Mouse (Mus musculus) lung, embryonic 14.5 days (tissue): Measurements from ENCODE around the gene Pkp1. TPM values are rescaled to one million over a fixed set of nuclear protein-coding genes. Genes with fewer than 3 reads are reported as not detected.

ENCODE experiments used
- ATAC-seq: fragments of 200-750 bp; cut with Nextera tagmentation; 2 replicates; pipeline ENCODE4 v1.8.0; 2017; ENCODE audit warnings: mild to moderate bottlenecking, moderate TSS enrichment, moderate library complexity; ENCODE audit not compliant: insufficient read depth
- DNase-seq: peaks from one replicate; pipeline ENCODE4 v3.0.0-alpha.2; 2015
- H3K27ac ChIP-seq: fragments of 300-500 bp; sonication (generic); 2 replicates; pipeline ENCODE4 v1.5.1; 2014; ENCODE audit warnings: low read depth, mild to moderate bottlenecking, moderate library complexity
- H3K27me3 ChIP-seq: fragments of 300-500 bp; sonication (generic); 2 replicates; pipeline ENCODE4 v1.6.1; 2014; ENCODE audit warnings: low read length, control low read depth; ENCODE audit not compliant: insufficient read depth
- H3K36me3 ChIP-seq: fragments of 300-500 bp; sonication (generic); 2 replicates; pipeline ENCODE4 v1.6.1; 2014; ENCODE audit warnings: control low read depth; ENCODE audit not compliant: insufficient read depth
- H3K4me1 ChIP-seq: fragments of 300-500 bp; sonication (generic); 2 replicates; pipeline ENCODE4 v1.6.1; 2014; ENCODE audit warnings: antibody characterized with exemption, control low read depth; ENCODE audit not compliant: insufficient read depth
- H3K4me2 ChIP-seq: fragments of 300-500 bp; sonication (generic); 2 replicates; pipeline ENCODE4 v1.6.1; 2014; ENCODE audit warnings: mild to moderate bottlenecking
- H3K4me3 ChIP-seq: fragments of 300-500 bp; sonication (generic); 2 replicates; pipeline ENCODE4 v1.5.1; 2014; ENCODE audit warnings: low read depth, low read length
- H3K9ac ChIP-seq: fragments of 300-500 bp; sonication (generic); 2 replicates; pipeline ENCODE4 v1.6.1; 2014
- H3K9me3 ChIP-seq: fragments of 300-500 bp; sonication (generic); 2 replicates; pipeline ENCODE4 v1.6.1; 2016; ENCODE audit warnings: low read depth, low read length, control low read depth
- CTCF ChIP-seq: IDR thresholded peaks from 2 replicates; pipeline ENCODE4 v1.5.1; 2016; ENCODE audit warnings: antibody characterized with exemption, low read depth
- WGBS: fragments of 180-500 bp; shearing (Covaris S2); extraction: QIAGEN DNeasy Blood & Tissue Kit; methylation state at CpG from one replicate; pipeline ENCODE4 v1.1.7; 2014; 5-methylcytosine and 5-hydroxymethylcytosine counted together
- polyA plus RNA-seq: library from polyadenylated mRNA; unstranded; fragments of >200 nt; fragmentation: Nextera tagmentation; extraction: Ambion mirVana; gene quantifications from 2 replicates; pipeline ENCODE4 v1.2.1, GENCODE M21; 2014

Pkp1 gene
- polyA plus RNA-seq, 1 experiment from 2014 or later = 0.09 TPM

GRCm38 (mm10) chr1:135892233-135892632, 26.8 kb downstream of the Pkp1 start:
- H3K4me1 ChIP-seq = no peaks in the 10 kb centered on the region
- no peak overlapping the region for H3K27ac ChIP-seq
- H3K9ac ChIP-seq = no peak overlapping the region
- 62% methylated on average over 6 of the region's 6 CpGs for WGBS
- H3K9me3 ChIP-seq = no peaks in the 10 kb centered on the region
- no peak overlapping the region for H3K4me3 ChIP-seq
- H3K36me3 ChIP-seq = no peaks in the 10 kb centered on the region
- ATAC-seq (no peak), DNase-seq (no peak)
- no peak for TF ChIP-seq CTCF
- H3K4me2 ChIP-seq = no peak overlapping the region
- H3K27me3 ChIP-seq = no peaks in the 10 kb centered on the region

- Histone ChIP-seq H3K9me3 (no peaks in the 10 kb centered on the region), H3K4me1 (no peaks in the 10 kb centered on the region), H3K4me3 (no peak overlapping the region), H3K9ac (no peak overlapping the region), H3K4me2 (no peak overlapping the region), H3K36me3 (no peaks in the 10 kb centered on the region), H3K27me3 (no peaks in the 10 kb centered on the region), H3K27ac (no peak overlapping the region)
- no peak for TF ChIP-seq CTCF
- DNase-seq = no peak
- WGBS = 58% methylated on average over 11 of the region's 11 CpGs
- ATAC-seq = no peak
Measured at GRCm38 (mm10) chr1:135891424-135892216, 27.4 kb downstream of the Pkp1 start.

- DNase-seq (no peak), ATAC-seq (no peak)
- TF ChIP-seq CTCF = no peak
Measured at GRCm38 (mm10) chr1:135889461-135890185, 29.4 kb downstream of the Pkp1 start.

GRCm38 (mm10) chr1:135882385-135883109, 36.5 kb downstream of the Pkp1 start:
- Histone ChIP-seq H3K4me3 (no peak overlapping the region), H3K27ac (no peak overlapping the region), H3K36me3 (no peaks in the 10 kb centered on the region), H3K9me3 (no peaks in the 10 kb centered on the region), H3K9ac (no peak overlapping the region), H3K4me1 (no peaks in the 10 kb centered on the region), H3K4me2 (no peak overlapping the region), H3K27me3 (no peaks in the 10 kb centered on the region)
- 68% methylated on average over 10 of the region's 10 CpGs for WGBS
- ATAC-seq (no peak), DNase-seq (peak; percentile 84)
- peak; percentile 90 for TF ChIP-seq CTCF

More at GRCm38 (mm10) chr1:135889461-135890185, 29.4 kb downstream of the Pkp1 start:
- Histone ChIP-seq H3K27ac (no peak overlapping the region), H3K27me3 (no peaks in the 10 kb centered on the region), H3K4me2 (no peak overlapping the region), H3K4me1 (no peaks in the 10 kb centered on the region), H3K36me3 (no peaks in the 10 kb centered on the region), H3K9ac (no peak overlapping the region), H3K9me3 (no peaks in the 10 kb centered on the region), H3K4me3 (no peak overlapping the region)
- WGBS = 71% methylated on average over 20 of the region's 20 CpGs

GRCm38 (mm10) chr1:135877248-135877647, 41.8 kb downstream of the Pkp1 start:
- Histone ChIP-seq H3K4me1 (no peaks in the 10 kb centered on the region), H3K9me3 (no peaks in the 10 kb centered on the region), H3K27me3 (no peaks in the 10 kb centered on the region), H3K4me3 (no peak overlapping the region), H3K4me2 (no peak overlapping the region), H3K9ac (no peak overlapping the region), H3K27ac (no peak overlapping the region), H3K36me3 (no peaks in the 10 kb centered on the region)
- no peak for TF ChIP-seq CTCF
- ATAC-seq (no peak), DNase-seq (no peak)
- WGBS = 63% methylated on average over 2 of the region's 2 CpGs

- H3K4me2 ChIP-seq = no peak overlapping the region
- H3K27me3 ChIP-seq = no peaks in the 10 kb centered on the region
- TF ChIP-seq CTCF = no peak
- H3K9ac ChIP-seq = no peak overlapping the region
- no peak for DNase-seq
- H3K4me3 ChIP-seq = no peak overlapping the region
- H3K4me1 ChIP-seq = no peaks in the 10 kb centered on the region
- ATAC-seq = no peak
- no peaks in the 10 kb centered on the region for H3K9me3 ChIP-seq
- H3K36me3 ChIP-seq = no peaks in the 10 kb centered on the region
- WGBS = 83% methylated on average over 4 of the region's 4 CpGs
- no peak overlapping the region for H3K27ac ChIP-seq
Measured at GRCm38 (mm10) chr1:135872991-135873390, 46.0 kb downstream of the Pkp1 start.

GRCm38 (mm10) chr1:135868570-135868969, 50.4 kb downstream of the Pkp1 start:
- ATAC-seq = no peak

More at GRCm38 (mm10) chr1:135868570-135868969, 50.4 kb downstream of the Pkp1 start:
- H3K36me3 ChIP-seq = no peaks in the 10 kb centered on the region
- no peaks in the 10 kb centered on the region for H3K27me3 ChIP-seq
- no peak overlapping the region for H3K27ac ChIP-seq
- no peak for TF ChIP-seq CTCF
- H3K4me1 ChIP-seq = no peaks in the 10 kb centered on the region
- 76% methylated on average over 6 of the region's 6 CpGs for WGBS
- no peak overlapping the region for H3K4me3 ChIP-seq
- no peak overlapping the region for H3K9ac ChIP-seq
- H3K4me2 ChIP-seq = no peak overlapping the region
- DNase-seq = no peak
- no peaks in the 10 kb centered on the region for H3K9me3 ChIP-seq
